Mouse (Mus musculus) liver, embryonic 11.5 days (tissue): ENCODE data around the gene C2cd2. TPM values are rescaled to one million over a fixed set of nuclear protein-coding genes. Genes with fewer than 3 reads are reported as not detected.

Experiments
- ATAC-seq: fragments of 200-750 bp; cut with Nextera tagmentation; replicated peaks from 2 replicates; pipeline ENCODE4 v1.8.0; 2017; ENCODE audit warnings: moderate number of reproducible peaks, mild to moderate bottlenecking, moderate TSS enrichment, moderate library complexity; ENCODE audit not compliant: low FRiP score
- DNase-seq: peaks from one replicate; pipeline ENCODE4 v3.0.0-alpha.2; 2017; ENCODE audit warnings: low spot score
- H3K27ac ChIP-seq: fragments of 300-500 bp; sonication (generic); 2 replicates; pipeline ENCODE4 v1.5.1; 2014; ENCODE audit warnings: mild to moderate bottlenecking, low read depth, low read length, control low read depth
- H3K27me3 ChIP-seq: fragments of 300-500 bp; sonication (generic); replicated peaks from 2 replicates; pipeline ENCODE4 v1.6.1; 2014; ENCODE audit warnings: low read length, mixed read lengths; ENCODE audit not compliant: control insufficient read depth, insufficient read depth
- H3K36me3 ChIP-seq: fragments of 300-500 bp; sonication (generic); 2 replicates; pipeline ENCODE4 v1.6.1; 2014; ENCODE audit warnings: mild to moderate bottlenecking, low read length, moderate library complexity, mixed read lengths; ENCODE audit not compliant: control insufficient read depth, insufficient read depth
- H3K4me1 ChIP-seq: fragments of 300-500 bp; sonication (generic); replicated peaks from 2 replicates; pipeline ENCODE4 v1.6.1; 2014; ENCODE audit warnings: low read length, mixed read lengths; ENCODE audit not compliant: control insufficient read depth, insufficient read depth
- H3K4me2 ChIP-seq: fragments of 300-500 bp; sonication (generic); 2 replicates; pipeline ENCODE4 v1.6.1; 2014; ENCODE audit warnings: mild to moderate bottlenecking, control low read depth, moderate library complexity
- H3K4me3 ChIP-seq: fragments of 300-500 bp; sonication (generic); 2 replicates; pipeline ENCODE4 v1.5.1; 2014; ENCODE audit warnings: low read depth, low read length, control low read depth
- H3K9ac ChIP-seq: fragments of 300-500 bp; sonication (generic); 2 replicates; pipeline ENCODE4 v1.6.1; 2014; ENCODE audit warnings: low read depth, low read length, control low read depth
- H3K9me3 ChIP-seq: fragments of 300-500 bp; sonication (generic); 2 replicates; pipeline ENCODE4 v1.6.1; 2016; ENCODE audit warnings: low read length, inconsistent platforms, mixed read lengths; ENCODE audit not compliant: control insufficient read depth
- WGBS: fragments of 180-500 bp; shearing (Covaris S2); extraction: QIAGEN DNeasy Blood & Tissue Kit; methylation state at CpG from one replicate; pipeline ENCODE4 v1.1.7; 2014; 5-methylcytosine and 5-hydroxymethylcytosine counted together
- polyA plus RNA-seq: library from polyadenylated mRNA; unstranded; fragments of >200 nt; fragmentation: Nextera tagmentation; extraction: Ambion mirVana; gene quantifications from 2 replicates; pipeline ENCODE4 v1.2.1, GENCODE M21; 2014

Gene C2cd2
- polyA plus RNA-seq, 1 experiment from 2014 or later, result 12.1 TPM

DNA sequence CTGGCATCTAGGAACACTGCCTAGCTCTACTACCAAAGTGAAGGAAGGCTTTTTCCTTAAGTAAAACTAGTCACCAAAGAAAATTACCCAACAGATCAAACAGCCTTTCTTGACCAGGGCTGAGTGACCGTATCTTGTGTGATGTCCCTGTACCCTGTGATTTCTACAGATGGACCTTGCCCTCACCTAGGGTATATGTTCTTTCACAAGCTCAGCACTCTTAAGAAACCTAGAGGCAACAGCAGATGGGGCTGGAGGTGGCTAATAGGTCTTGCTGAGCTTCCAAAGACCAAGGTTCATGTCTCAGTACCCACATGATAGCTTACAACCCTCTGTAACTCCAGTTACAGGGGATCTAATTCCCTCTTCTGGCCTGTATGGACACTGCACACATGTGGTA is 134.2 kb downstream of the C2cd2 start:
- peaks cover 14% of the 10 kb centered on the region for H3K36me3 ChIP-seq
- 86% methylated on average over 1 of the region's 1 CpGs for WGBS
- no peak overlapping the region for H3K9ac ChIP-seq
- no peak for ATAC-seq
- H3K4me2 ChIP-seq, result no peak overlapping the region
- H3K4me1 ChIP-seq, result no peaks in the 10 kb centered on the region
- no peak for DNase-seq
- no peak overlapping the region for H3K4me3 ChIP-seq
- no peaks in the 10 kb centered on the region for H3K9me3 ChIP-seq
- no peak overlapping the region for H3K27ac ChIP-seq
- H3K27me3 ChIP-seq, result no peaks in the 10 kb centered on the region

DNA sequence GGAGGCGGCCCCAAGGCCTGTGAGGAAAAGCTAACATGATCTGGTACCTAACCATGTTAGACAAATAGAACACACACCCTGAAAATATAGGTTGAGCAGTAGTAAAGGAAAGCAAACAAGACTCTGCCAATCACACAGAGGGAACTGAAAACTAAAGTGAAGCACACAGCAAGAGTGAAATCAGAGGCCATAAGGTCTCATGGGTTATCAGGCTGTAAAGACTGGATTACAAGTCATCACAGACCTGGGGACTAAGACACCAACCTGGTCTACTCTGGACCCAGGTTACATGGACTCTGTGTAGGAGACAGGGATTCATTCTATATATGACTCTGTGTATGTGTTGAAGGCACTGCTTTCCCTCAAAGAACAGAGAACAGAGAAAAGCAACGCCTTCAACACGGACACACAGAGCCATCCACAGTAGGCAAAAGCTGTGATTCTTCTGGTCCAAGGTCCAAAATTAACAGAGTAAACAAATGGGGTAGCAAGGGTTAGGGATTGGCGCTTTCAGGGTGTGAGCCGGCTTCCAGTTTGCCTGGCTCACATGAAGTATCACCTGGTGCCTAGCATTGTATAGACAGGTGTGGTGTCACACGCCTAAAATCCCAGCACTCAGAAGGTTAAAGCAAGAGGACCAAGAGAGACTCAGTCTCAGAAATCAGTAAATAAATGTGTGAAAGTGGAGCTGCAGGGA is 138.9 kb downstream of the C2cd2 start:
- H3K4me1 ChIP-seq, result no peaks in the 10 kb centered on the region
- no peaks in the 10 kb centered on the region for H3K27me3 ChIP-seq
- DNase-seq (no peak), ATAC-seq (no peak)
- no peak overlapping the region for H3K4me3 ChIP-seq
- H3K27ac ChIP-seq, result no peak overlapping the region
- H3K36me3 ChIP-seq, result peaks cover 11% of the 10 kb centered on the region; the same call in 1 of the 2 replicates
- H3K4me2 ChIP-seq, result no peak overlapping the region
- no peaks in the 10 kb centered on the region for H3K9me3 ChIP-seq
- no peak overlapping the region for H3K9ac ChIP-seq
- 89% methylated on average over 6 of the region's 6 CpGs for WGBS

DNA sequence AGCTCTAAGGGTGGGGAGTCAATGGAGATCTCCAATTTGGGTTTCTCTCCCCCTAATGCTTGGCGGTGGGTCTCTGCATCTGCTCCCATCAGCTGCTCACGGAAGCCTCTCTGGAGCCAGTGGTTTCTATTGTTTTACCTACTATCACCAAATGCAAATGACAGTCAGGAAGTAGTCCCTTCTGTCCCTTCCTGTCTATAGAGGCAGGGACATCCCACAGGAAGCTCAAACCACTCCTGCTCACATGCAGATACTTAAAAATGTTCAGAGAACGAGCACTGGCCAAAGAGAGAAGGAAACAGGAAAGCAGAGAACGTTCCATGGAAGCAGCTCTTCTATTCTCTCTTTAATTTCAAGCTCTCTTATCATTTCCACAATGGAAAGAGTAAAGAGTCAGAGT is 142.9 kb downstream of the C2cd2 start:
- DNase-seq (no peak), ATAC-seq (peak; percentile 33; the same call in 1 of the 2 replicates)
- Histone ChIP-seq H3K4me1 (no peaks in the 10 kb centered on the region), H3K4me3 (no peak overlapping the region), H3K9me3 (no peaks in the 10 kb centered on the region), H3K27ac (peak overlapping the region; percentile 71), H3K4me2 (no peak overlapping the region), H3K27me3 (no peaks in the 10 kb centered on the region), H3K36me3 (peaks cover 37% of the 10 kb centered on the region), H3K9ac (no peak overlapping the region)
- WGBS, result 46% methylated on average over 4 of the region's 4 CpGs

DNA sequence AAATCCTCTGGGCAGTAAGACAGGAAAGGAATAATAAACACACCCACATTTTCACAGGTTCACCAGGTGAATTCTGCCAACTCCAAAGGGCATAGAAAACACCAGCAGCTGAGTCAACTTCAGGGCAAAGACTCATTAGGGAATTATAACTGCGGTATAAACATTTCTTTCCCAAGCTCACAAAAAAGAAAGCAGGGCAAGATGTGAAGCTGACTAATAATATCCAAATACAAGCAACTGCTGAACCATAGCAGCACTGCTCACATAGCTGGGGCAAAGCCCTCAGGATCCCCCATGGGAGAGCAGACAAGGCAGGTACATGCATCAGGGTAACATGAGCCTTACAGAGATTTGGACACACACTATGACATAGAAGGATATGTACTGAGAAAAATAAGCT is 145.0 kb downstream of the C2cd2 start:
- H3K36me3 ChIP-seq, result peaks cover 41% of the 10 kb centered on the region
- no peaks in the 10 kb centered on the region for H3K27me3 ChIP-seq
- 95% methylated on average over 1 of the region's 1 CpGs for WGBS

DNA sequence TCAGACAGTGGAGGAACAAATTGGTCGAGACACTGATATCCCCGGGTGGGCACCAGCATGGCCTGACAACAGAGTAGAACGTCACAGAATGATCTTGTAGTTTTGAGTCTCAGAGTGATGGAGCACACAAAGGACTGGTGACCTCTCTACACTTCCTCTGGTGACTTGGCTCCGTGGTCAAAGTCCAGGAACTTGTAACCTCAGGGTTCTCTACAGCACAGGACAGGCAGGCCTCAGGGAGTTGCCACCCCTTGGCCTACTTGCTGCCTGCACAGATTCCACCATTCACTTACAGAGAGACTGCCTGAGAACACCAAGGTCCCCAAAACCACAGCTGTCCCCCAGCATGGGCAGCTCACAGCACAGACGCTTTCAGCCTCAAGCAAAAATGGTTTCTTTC is 147.1 kb downstream of the C2cd2 start:
- no peak overlapping the region for H3K9ac ChIP-seq
- H3K36me3 ChIP-seq, result peaks cover 45% of the 10 kb centered on the region
- ATAC-seq (no peak), DNase-seq (no peak)
- no peak overlapping the region for H3K4me3 ChIP-seq
- no peak overlapping the region for H3K27ac ChIP-seq
- H3K4me2 ChIP-seq, result no peak overlapping the region
- no peaks in the 10 kb centered on the region for H3K27me3 ChIP-seq
- no peaks in the 10 kb centered on the region for H3K4me1 ChIP-seq
- 86% methylated on average over 5 of the region's 5 CpGs for WGBS
- no peaks in the 10 kb centered on the region for H3K9me3 ChIP-seq

More for the DNA sequence above, 145.0 kb downstream of the C2cd2 start:
- no peak overlapping the region for H3K9ac ChIP-seq
- no peaks in the 10 kb centered on the region for H3K4me1 ChIP-seq
- no peak overlapping the region for H3K4me3 ChIP-seq
- H3K4me2 ChIP-seq, result no peak overlapping the region
- H3K9me3 ChIP-seq, result no peaks in the 10 kb centered on the region
- ATAC-seq (no peak), DNase-seq (no peak)
- no peak overlapping the region for H3K27ac ChIP-seq

DNA sequence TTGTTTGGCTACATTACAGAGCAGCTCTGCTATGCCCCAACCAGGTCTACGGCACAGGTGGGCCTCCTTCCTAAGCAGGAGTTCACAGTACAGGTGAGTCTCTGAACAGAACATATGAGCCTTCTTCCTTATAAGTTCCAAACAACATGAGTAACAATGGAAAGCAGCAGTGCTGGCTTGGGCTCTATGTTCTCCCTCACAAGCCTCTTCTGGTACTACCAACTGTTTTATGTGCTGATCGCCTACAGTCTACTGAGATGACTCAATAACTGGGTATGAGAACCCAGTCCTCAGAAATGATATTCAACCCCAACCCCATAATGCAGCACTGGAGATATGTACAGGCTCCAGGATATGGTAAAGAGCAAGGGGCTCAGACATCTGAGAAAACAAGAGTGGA is 148.3 kb downstream of the C2cd2 start:
- Histone ChIP-seq H3K4me2 (no peak overlapping the region), H3K27me3 (no peaks in the 10 kb centered on the region), H3K36me3 (peaks cover 48% of the 10 kb centered on the region), H3K4me1 (no peaks in the 10 kb centered on the region), H3K4me3 (no peak overlapping the region), H3K9ac (no peak overlapping the region), H3K9me3 (no peaks in the 10 kb centered on the region), H3K27ac (no peak overlapping the region)
- WGBS, result 98% methylated on average over 2 of the region's 2 CpGs
- no peak for ATAC-seq
- no peak for DNase-seq

DNA sequence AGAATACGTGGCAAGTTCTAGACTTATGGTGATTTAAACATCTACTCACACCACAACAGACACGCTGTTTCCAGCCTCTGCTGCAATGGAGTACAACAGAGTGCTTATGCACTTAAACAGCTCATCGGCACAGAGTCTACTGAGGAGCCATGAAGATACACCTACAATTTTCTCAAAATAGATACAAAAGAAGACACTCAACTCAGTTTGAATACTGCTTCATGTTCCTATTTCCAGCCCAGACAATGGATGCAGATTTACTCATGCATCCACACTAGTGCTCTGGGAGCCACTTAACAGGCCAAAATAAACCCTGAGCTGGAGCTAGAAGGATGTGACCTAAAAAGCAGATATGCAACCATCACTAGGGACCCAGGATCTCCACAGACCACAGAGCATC is 153.5 kb downstream of the C2cd2 start:
- no peak overlapping the region for H3K9ac ChIP-seq
- H3K36me3 ChIP-seq, result peaks cover 38% of the 10 kb centered on the region
- no peaks in the 10 kb centered on the region for H3K27me3 ChIP-seq
- H3K4me3 ChIP-seq, result no peak overlapping the region
- WGBS, result 90% methylated on average over 3 of the region's 3 CpGs
- no peaks in the 10 kb centered on the region for H3K9me3 ChIP-seq
- H3K4me1 ChIP-seq, result no peaks in the 10 kb centered on the region
- H3K4me2 ChIP-seq, result no peak overlapping the region
- no peak overlapping the region for H3K27ac ChIP-seq
- DNase-seq (no peak), ATAC-seq (no peak)

DNA sequence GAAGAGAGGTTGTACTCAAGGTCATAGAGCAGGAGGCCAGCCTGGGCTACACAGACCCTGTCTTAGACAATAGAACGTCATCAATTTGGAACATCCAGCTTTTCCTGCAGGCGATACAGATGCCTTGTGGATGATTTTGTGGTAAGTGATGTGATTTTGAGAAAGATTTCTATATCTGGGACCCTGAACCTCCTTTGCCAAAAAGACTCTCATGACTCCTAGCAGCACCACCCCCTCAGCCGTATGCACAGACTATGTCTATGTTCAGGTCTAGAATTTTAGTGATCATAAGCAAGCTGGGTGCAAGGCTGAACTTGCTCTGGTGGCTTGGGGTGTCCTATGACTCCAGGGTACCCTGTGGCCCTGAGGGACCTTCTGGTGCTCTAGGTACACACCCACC is 156.8 kb downstream of the C2cd2 start:
- no peak for DNase-seq
- no peaks in the 10 kb centered on the region for H3K4me1 ChIP-seq
- H3K27ac ChIP-seq, result no peak overlapping the region
- peaks cover 38% of the 10 kb centered on the region for H3K36me3 ChIP-seq
- no peaks in the 10 kb centered on the region for H3K27me3 ChIP-seq
- ATAC-seq, result no peak
- no peak overlapping the region for H3K9ac ChIP-seq
- H3K4me2 ChIP-seq, result no peak overlapping the region
- no peak overlapping the region for H3K4me3 ChIP-seq
- no peaks in the 10 kb centered on the region for H3K9me3 ChIP-seq
- 90% methylated on average over 3 of the region's 3 CpGs for WGBS
